Mouse (Mus musculus): ENCODE data around the gene Iqgap1. TPM values are rescaled to one million over a fixed set of nuclear protein-coding genes. Genes with fewer than 3 reads are reported as not detected.

The Iqgap1 gene
- total and polyA plus RNA-seq, 2 experiments from 2014 or later = 11.5 to 35.9 TPM

GRCm38 (mm10) chr7:80680218-80680847 lies 145.4 kb downstream of the Iqgap1 start:
- no peak for DNase-seq
- no peak overlapping the region for H3K4me3 ChIP-seq (ENCODE audit: low read depth, low read length)
- H3K4me2 ChIP-seq (ENCODE audit: low read depth) = no peak overlapping the region
- 30% methylated on average over 12 of the region's 12 CpGs for WGBS
- no peak overlapping the region for H3K9ac ChIP-seq
- H3K9me3 ChIP-seq (ENCODE audit: low read length) = no peaks in the 10 kb centered on the region
- no peak for TF ChIP-seq CTCF (IDR thresholded peaks at IDR 0.05; ENCODE audit: low read depth)
- H3K27me3 ChIP-seq (ENCODE audit: insufficient read depth, low read length) = no peaks in the 10 kb centered on the region
- peaks cover 3% of the 10 kb centered on the region; the same call in 1 of the 2 replicates for H3K36me3 ChIP-seq (ENCODE audit: insufficient read depth)
- ATAC-seq = 0 out of 2 replicates have a peak, but pooled peaks have one; percentile 25
- H3K4me1 ChIP-seq (ENCODE audit: insufficient read depth) = 0 out of 2 replicates have a peak, but pooled peaks cover 3% of the 10 kb centered on the region
- no peak overlapping the region for H3K27ac ChIP-seq (ENCODE audit: low read depth, low read length)

GRCm38 (mm10) chr7:80672323-80672722 lies 153.5 kb downstream of the Iqgap1 start:
- peaks cover 3% of the 10 kb centered on the region; the same call in 1 of the 2 replicates for H3K36me3 ChIP-seq (ENCODE audit: insufficient read depth)
- H3K9me3 ChIP-seq (ENCODE audit: low read length) = no peaks in the 10 kb centered on the region
- no peak overlapping the region for H3K27ac ChIP-seq (ENCODE audit: low read depth, low read length)
- no peak for TF ChIP-seq CTCF (IDR thresholded peaks at IDR 0.05; ENCODE audit: low read depth)
- H3K4me1 ChIP-seq (ENCODE audit: insufficient read depth) = no peaks in the 10 kb centered on the region
- 69% methylated on average over 3 of the region's 3 CpGs for WGBS
- no peak for ATAC-seq
- H3K4me2 ChIP-seq (ENCODE audit: low read depth) = no peak overlapping the region
- H3K4me3 ChIP-seq (ENCODE audit: low read depth, low read length) = no peak overlapping the region
- H3K9ac ChIP-seq = no peak overlapping the region
- H3K27me3 ChIP-seq (ENCODE audit: insufficient read depth, low read length) = no peaks in the 10 kb centered on the region
- no peak for DNase-seq

GRCm38 (mm10) chr7:80670889-80671288 lies 154.9 kb downstream of the Iqgap1 start:
- Histone ChIP-seq H3K9ac (no peak overlapping the region), H3K9me3 (ENCODE audit: low read length) (no peaks in the 10 kb centered on the region), H3K27ac (ENCODE audit: low read depth, low read length) (no peak overlapping the region), H3K4me2 (ENCODE audit: low read depth) (no peak overlapping the region), H3K27me3 (ENCODE audit: insufficient read depth, low read length) (no peaks in the 10 kb centered on the region), H3K36me3 (ENCODE audit: insufficient read depth) (no peaks in the 10 kb centered on the region), H3K4me1 (ENCODE audit: insufficient read depth) (no peaks in the 10 kb centered on the region), H3K4me3 (ENCODE audit: low read depth, low read length) (no peak overlapping the region)
- DNase-seq (no peak), ATAC-seq (no peak)
- no peak for TF ChIP-seq CTCF (IDR thresholded peaks at IDR 0.05; ENCODE audit: low read depth)
- 90% methylated on average over 6 of the region's 6 CpGs for WGBS

GRCm38 (mm10) chr7:80667190-80667589 lies 158.6 kb downstream of the Iqgap1 start:
- H3K36me3 ChIP-seq (ENCODE audit: insufficient read depth) = 0 out of 2 replicates have a peak, but pooled peaks cover 4% of the 10 kb centered on the region
- no peaks in the 10 kb centered on the region for H3K9me3 ChIP-seq (ENCODE audit: low read length)
- ATAC-seq (no peak), DNase-seq (no peak)
- no peak overlapping the region for H3K4me2 ChIP-seq (ENCODE audit: low read depth)
- no peak for TF ChIP-seq CTCF (IDR thresholded peaks at IDR 0.05; ENCODE audit: low read depth)
- no peaks in the 10 kb centered on the region for H3K27me3 ChIP-seq (ENCODE audit: insufficient read depth, low read length)
- H3K27ac ChIP-seq (ENCODE audit: low read depth, low read length) = no peak overlapping the region
- H3K4me1 ChIP-seq (ENCODE audit: insufficient read depth) = no peaks in the 10 kb centered on the region
- no peak overlapping the region for H3K9ac ChIP-seq
- no peak overlapping the region for H3K4me3 ChIP-seq (ENCODE audit: low read depth, low read length)
- 71% methylated on average over 11 of the region's 11 CpGs for WGBS

GRCm38 (mm10) chr7:80666198-80666915 lies 159.4 kb downstream of the Iqgap1 start:
- no peak overlapping the region for H3K27ac ChIP-seq (ENCODE audit: low read depth, low read length)
- H3K4me1 ChIP-seq (ENCODE audit: insufficient read depth) = peaks cover 3% of the 10 kb centered on the region; the same call in 1 of the 2 replicates
- DNase-seq (no peak), ATAC-seq (no peak)
- no peaks in the 10 kb centered on the region for H3K27me3 ChIP-seq (ENCODE audit: insufficient read depth, low read length)
- no peak overlapping the region for H3K4me2 ChIP-seq (ENCODE audit: low read depth)
- no peak overlapping the region for H3K4me3 ChIP-seq (ENCODE audit: low read depth, low read length)
- TF ChIP-seq CTCF (IDR thresholded peaks at IDR 0.05; ENCODE audit: low read depth) = no peak
- 70% methylated on average over 10 of the region's 10 CpGs for WGBS
- H3K36me3 ChIP-seq (ENCODE audit: insufficient read depth) = 0 out of 2 replicates have a peak, but pooled peaks cover 4% of the 10 kb centered on the region
- no peaks in the 10 kb centered on the region for H3K9me3 ChIP-seq (ENCODE audit: low read length)
- no peak overlapping the region for H3K9ac ChIP-seq

Other genes with a start within 250 kb of the Iqgap1 start
- gene Crtc3, start 137.1 kb downstream of the Iqgap1 start, total RNA-seq (2014; rRNA removed) = 14.8 and 17.8 TPM in 2 replicates
- gene Crtc3, start 137.1 kb downstream of the Iqgap1 start, polyA plus RNA-seq (2015; fragmentation: Nextera tagmentation; extraction: Ambion mirVana) = 10.6 and 14.2 TPM in 2 replicates
- 29.1 and 38.3 TPM in 2 replicates for gene Zscan2, start 34.9 kb upstream of the Iqgap1 start, total RNA-seq (2014; rRNA removed)
- 1.6 and 3.3 TPM in 2 replicates for gene Zscan2, start 34.9 kb upstream of the Iqgap1 start, polyA plus RNA-seq (2015; fragmentation: Nextera tagmentation; extraction: Ambion mirVana)
- 48.4 and 54.0 TPM in 2 replicates for gene Wdr73, start 75.3 kb upstream of the Iqgap1 start, total RNA-seq (2014; rRNA removed)
- 38.6 and 41.2 TPM in 2 replicates for gene Wdr73, start 75.3 kb upstream of the Iqgap1 start, polyA plus RNA-seq (2015; fragmentation: Nextera tagmentation; extraction: Ambion mirVana)
- 8.6 and 13.5 TPM in 2 replicates for gene Nmb, start 79.1 kb upstream of the Iqgap1 start, total RNA-seq (2014; rRNA removed)
- gene Nmb, start 79.1 kb upstream of the Iqgap1 start, polyA plus RNA-seq (2015; fragmentation: Nextera tagmentation; extraction: Ambion mirVana) = 10.9 and 13.9 TPM in 2 replicates
- 64.6 and 72.5 TPM in 2 replicates for gene Sec11a, start 121.8 kb upstream of the Iqgap1 start, total RNA-seq (2014; rRNA removed)
- 133 and 140 TPM in 2 replicates for gene Sec11a, start 121.8 kb upstream of the Iqgap1 start, polyA plus RNA-seq (2015; fragmentation: Nextera tagmentation; extraction: Ambion mirVana)
- 22.0 and 22.1 TPM in 2 replicates for gene Zfp592, start 167.7 kb upstream of the Iqgap1 start, total RNA-seq (2014; rRNA removed)
- 3.9 and 5.2 TPM in 2 replicates for gene Zfp592, start 167.7 kb upstream of the Iqgap1 start, polyA plus RNA-seq (2015; fragmentation: Nextera tagmentation; extraction: Ambion mirVana)
- 0.43 TPM in 1 of 2 replicates, not detected in the other for gene Alpk3, start 231.6 kb upstream of the Iqgap1 start, total RNA-seq (2014; rRNA removed)
- gene Alpk3, start 231.6 kb upstream of the Iqgap1 start, polyA plus RNA-seq (2015; fragmentation: Nextera tagmentation; extraction: Ambion mirVana) = 0.04 and 0.07 TPM in 2 replicates

All from forebrain, postnatal 0 days (tissue).